Comparison of ENCODE assay signal across 20 mouse cellular contexts in the genomic region with DNA sequence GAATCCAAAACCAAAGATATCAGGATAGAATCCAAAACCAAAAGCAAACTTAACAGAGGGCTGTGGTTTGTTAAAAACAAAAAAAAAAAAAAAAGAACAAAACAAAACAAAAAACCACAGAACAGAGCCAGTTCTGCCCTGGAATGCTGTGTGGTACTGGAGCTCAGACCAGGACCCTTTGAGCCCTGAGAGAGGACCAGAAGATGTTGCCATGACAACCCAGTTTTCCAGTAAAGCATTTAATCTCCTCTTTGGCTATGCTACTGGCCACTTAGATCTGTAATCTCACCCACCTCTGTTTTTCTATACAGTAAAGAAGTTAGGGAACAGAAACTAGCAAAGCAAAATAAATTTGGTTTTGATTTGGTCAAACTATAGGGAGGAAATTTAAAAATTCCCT.
"Had no signal": no experiment of that assay in that cellular context is flagged by ENCODE, and none has a peak within 500 bp of the region (broad histone marks: within the 10 kb centered on the region; RNA-seq: fewer than 3 reads in every experiment).

No protein-coding gene starts in this region.

- ATAC-seq: liver, postnatal 0 days; lung, postnatal 0 days had no signal

- H3K4me3 ChIP-seq: liver, embryonic 13.5 days; liver, embryonic 15.5 days; lung, embryonic 15.5 days; midbrain, embryonic 12.5 days; myocyte; neural tube, embryonic 13.5 days; neural tube, embryonic 15.5 days had no signal

- H3K9ac ChIP-seq: liver, embryonic 13.5 days; liver, embryonic 15.5 days; liver, postnatal 0 days; lung, embryonic 15.5 days; midbrain, embryonic 12.5 days; neural tube, embryonic 13.5 days; neural tube, embryonic 15.5 days had no signal

- H3K27me3 ChIP-seq: liver, embryonic 13.5 days; liver, embryonic 15.5 days; lung, embryonic 15.5 days; neural tube, embryonic 13.5 days; neural tube, embryonic 15.5 days had no signal

- DNase-seq: liver, embryonic 13.5 days; liver, postnatal 0 days; lung, adult 2 months; lung, postnatal 14 days; lung, postnatal 4 days; retina, postnatal 1 day; right cerebral cortex, adult 18-20 months; right cerebral cortex, postnatal 25 days; right cerebral cortex, postnatal 4 days; spleen, adult 18-20 months; thymus, adult 18-20 months; thymus, postnatal 14 days; thymus, postnatal 36 days had no signal

- H3K4me1 ChIP-seq: liver, embryonic 13.5 days; liver, embryonic 15.5 days; lung, embryonic 15.5 days had no signal

- H3K36me3 ChIP-seq: liver, embryonic 13.5 days; liver, embryonic 15.5 days; lung, embryonic 15.5 days; midbrain, embryonic 12.5 days; neural tube, embryonic 13.5 days; neural tube, embryonic 15.5 days had no signal

- H3K27ac ChIP-seq: liver, embryonic 13.5 days; liver, embryonic 15.5 days; lung, embryonic 15.5 days; midbrain, embryonic 12.5 days; neural tube, embryonic 13.5 days; neural tube, embryonic 15.5 days had no signal

- H3K9me3 ChIP-seq: liver, embryonic 13.5 days; liver, embryonic 15.5 days; lung, embryonic 15.5 days; midbrain, embryonic 12.5 days; neural tube, embryonic 13.5 days; neural tube, embryonic 15.5 days had no signal

- H3K4me2 ChIP-seq: liver, embryonic 13.5 days; liver, embryonic 15.5 days; lung, embryonic 15.5 days; midbrain, embryonic 12.5 days; neural tube, embryonic 13.5 days; neural tube, embryonic 15.5 days had no signal
